22 mouse cellular contexts compared by ENCODE assay signal in genomic region chr16:77789206-77789605, GRCm38 (mm10).
DNase-seq lines count a peak whose midpoint lies in the region; ATAC-seq lines count a peak whose summit lies in the region.
"Had no signal": no experiment of that assay in that cellular context is flagged by ENCODE, and none has a peak within 500 bp of the region (broad histone marks: within the 10 kb centered on the region; RNA-seq: fewer than 3 reads in every experiment).

No protein-coding gene starts in this region.

- no peaks in the 10 kb centered on the region for H3K9me3 ChIP-seq in forebrain, embryonic 14.5 days (replicated peaks; ENCODE audit: control insufficient read depth, low read length)
- no peaks in the 10 kb centered on the region for H3K9me3 ChIP-seq in forebrain, embryonic 11.5 days (ENCODE audit: control insufficient read depth, low read length)
- H3K9me3 ChIP-seq in hindbrain, embryonic 12.5 days (replicated peaks) = no peaks in the 10 kb centered on the region
- H3K9me3 ChIP-seq in midbrain, embryonic 11.5 days (ENCODE audit: control insufficient read depth, low read length) = no peaks in the 10 kb centered on the region
- H3K9me3 ChIP-seq in neural tube, embryonic 14.5 days (ENCODE audit: control insufficient read depth, low read length) = no peaks in the 10 kb centered on the region
- H3K9me3 ChIP-seq: heart, embryonic 12.5 days; intestine, embryonic 15.5 days; limb, embryonic 13.5 days; lung, embryonic 15.5 days had no signal

- H3K9ac ChIP-seq in forebrain, embryonic 14.5 days (ENCODE audit: low read length) = no peak overlapping the region
- H3K9ac ChIP-seq in forebrain, embryonic 11.5 days (ENCODE audit: low read length) = no peak overlapping the region
- no peak overlapping the region for H3K9ac ChIP-seq in hindbrain, embryonic 12.5 days
- no peak overlapping the region for H3K9ac ChIP-seq in midbrain, embryonic 11.5 days (ENCODE audit: low read length)
- H3K9ac ChIP-seq in neural tube, embryonic 14.5 days (replicated peaks; ENCODE audit: low read depth, low read length) = no peak overlapping the region
- H3K9ac ChIP-seq: heart, embryonic 12.5 days; intestine, embryonic 15.5 days; limb, embryonic 13.5 days; liver, embryonic 14.5 days; lung, embryonic 15.5 days had no signal

- no peak overlapping the region for H3K4me3 ChIP-seq in forebrain, embryonic 14.5 days (ENCODE audit: low read depth, low read length)
- no peak overlapping the region for H3K4me3 ChIP-seq in forebrain, embryonic 11.5 days (ENCODE audit: low read depth, low read length)
- H3K4me3 ChIP-seq in hindbrain, embryonic 12.5 days = no peak overlapping the region
- no peak overlapping the region for H3K4me3 ChIP-seq in midbrain, embryonic 11.5 days (ENCODE audit: low read depth, low read length)
- H3K4me3 ChIP-seq in neural tube, embryonic 14.5 days (ENCODE audit: low read depth, low read length) = no peak overlapping the region
- H3K4me3 ChIP-seq: heart, embryonic 12.5 days; intestine, embryonic 15.5 days; limb, embryonic 13.5 days; lung, embryonic 15.5 days had no signal

- H3K36me3 ChIP-seq in forebrain, embryonic 14.5 days (ENCODE audit: control insufficient read depth, insufficient read depth, low read length) = no peaks in the 10 kb centered on the region
- H3K36me3 ChIP-seq in forebrain, embryonic 11.5 days (ENCODE audit: control insufficient read depth, insufficient read depth, low read length) = no peaks in the 10 kb centered on the region
- H3K36me3 ChIP-seq in hindbrain, embryonic 12.5 days = no peaks in the 10 kb centered on the region
- no peaks in the 10 kb centered on the region for H3K36me3 ChIP-seq in midbrain, embryonic 11.5 days (ENCODE audit: control insufficient read depth, insufficient read depth, low read length)
- H3K36me3 ChIP-seq in neural tube, embryonic 14.5 days (ENCODE audit: control insufficient read depth, insufficient read depth, low read length) = no peaks in the 10 kb centered on the region
- H3K36me3 ChIP-seq: heart, embryonic 12.5 days; intestine, embryonic 15.5 days; limb, embryonic 13.5 days; lung, embryonic 15.5 days had no signal

- H3K4me2 ChIP-seq in forebrain, embryonic 14.5 days (ENCODE audit: low read length) = no peak overlapping the region
- no peak overlapping the region for H3K4me2 ChIP-seq in forebrain, embryonic 11.5 days (ENCODE audit: low read depth, low read length, severe bottlenecking)
- H3K4me2 ChIP-seq in hindbrain, embryonic 12.5 days (replicated peaks) = no peak overlapping the region
- H3K4me2 ChIP-seq in midbrain, embryonic 11.5 days = no peak overlapping the region
- no peak overlapping the region for H3K4me2 ChIP-seq in neural tube, embryonic 14.5 days (ENCODE audit: low read depth, low read length)
- H3K4me2 ChIP-seq: heart, embryonic 12.5 days; intestine, embryonic 15.5 days; limb, embryonic 13.5 days; lung, embryonic 15.5 days had no signal

- ATAC-seq in forebrain, embryonic 14.5 days = no peak
- ATAC-seq in forebrain, embryonic 11.5 days (replicated peaks; ENCODE audit: low FRiP score) = no peak
- no peak for ATAC-seq in hindbrain, embryonic 12.5 days (ENCODE audit: low FRiP score)
- ATAC-seq in midbrain, embryonic 11.5 days (ENCODE audit: low FRiP score) = no peak
- ATAC-seq in neural tube, embryonic 14.5 days (ENCODE audit: low read depth) = no peak
- ATAC-seq: CD4-positive, CD25-positive, alpha-beta regulatory T cell, adult 4 months; intestine, embryonic 15.5 days; Patski had no signal

- peaks cover 23% of the 10 kb centered on the region for H3K4me1 ChIP-seq in forebrain, embryonic 14.5 days (ENCODE audit: control insufficient read depth, insufficient read depth, low read length)
- H3K4me1 ChIP-seq in forebrain, embryonic 11.5 days (replicated peaks; ENCODE audit: control insufficient read depth, insufficient read depth, low read length) = no peaks in the 10 kb centered on the region; the same call in 1 of the 2 replicates
- peaks cover 12% of the 10 kb centered on the region for H3K4me1 ChIP-seq in hindbrain, embryonic 12.5 days
- H3K4me1 ChIP-seq in midbrain, embryonic 11.5 days (ENCODE audit: control insufficient read depth, insufficient read depth, low read length) = peaks cover 2% of the 10 kb centered on the region; the same call in 1 of the 2 replicates
- no peaks in the 10 kb centered on the region for H3K4me1 ChIP-seq in neural tube, embryonic 14.5 days (ENCODE audit: control insufficient read depth, insufficient read depth, low read length)
- H3K4me1 ChIP-seq: heart, embryonic 12.5 days; intestine, embryonic 15.5 days; limb, embryonic 13.5 days; lung, embryonic 15.5 days had no signal

- no peaks in the 10 kb centered on the region for H3K27me3 ChIP-seq in forebrain, embryonic 14.5 days (replicated peaks; ENCODE audit: control insufficient read depth, insufficient read depth, low read length)
- H3K27me3 ChIP-seq in forebrain, embryonic 11.5 days (ENCODE audit: control insufficient read depth, insufficient read depth, low read length) = no peaks in the 10 kb centered on the region
- H3K27me3 ChIP-seq in hindbrain, embryonic 12.5 days = no peaks in the 10 kb centered on the region
- no peaks in the 10 kb centered on the region for H3K27me3 ChIP-seq in midbrain, embryonic 11.5 days (ENCODE audit: control insufficient read depth, insufficient read depth, low read length)
- no peaks in the 10 kb centered on the region for H3K27me3 ChIP-seq in neural tube, embryonic 14.5 days (ENCODE audit: control insufficient read depth, insufficient read depth, low read length)
- H3K27me3 ChIP-seq: heart, embryonic 12.5 days; intestine, embryonic 15.5 days; limb, embryonic 13.5 days; lung, embryonic 15.5 days had no signal

- WGBS in forebrain, embryonic 14.5 days = 87% methylated on average over 2 of the region's 2 CpGs
- 92% methylated on average over 2 of the region's 2 CpGs for WGBS in forebrain, embryonic 11.5 days
- WGBS in hindbrain, embryonic 12.5 days = 83% methylated on average over 2 of the region's 2 CpGs
- 88% methylated on average over 2 of the region's 2 CpGs for WGBS in midbrain, embryonic 11.5 days
- 62% methylated on average over 2 of the region's 2 CpGs for WGBS in neural tube, embryonic 14.5 days

- H3K27ac ChIP-seq in forebrain, embryonic 14.5 days (ENCODE audit: low read depth, low read length) = peak overlapping the region; percentile 96; the same call in 1 of the 2 replicates
- no peak overlapping the region for H3K27ac ChIP-seq in forebrain, embryonic 11.5 days (ENCODE audit: low read depth, low read length)
- H3K27ac ChIP-seq in hindbrain, embryonic 12.5 days = peak overlapping the region; percentile 93
- H3K27ac ChIP-seq in midbrain, embryonic 11.5 days (ENCODE audit: low read depth, low read length) = no peak overlapping the region
- peak overlapping the region; percentile 98 for H3K27ac ChIP-seq in neural tube, embryonic 14.5 days (ENCODE audit: low read depth, low read length)
- H3K27ac ChIP-seq: intestine, embryonic 15.5 days; limb, embryonic 13.5 days; liver, embryonic 14.5 days; lung, embryonic 15.5 days; macrophage had no signal

- peak; percentile 41 for DNase-seq in forebrain, embryonic 14.5 days (ENCODE audit: low spot score)
- DNase-seq in forebrain, embryonic 11.5 days (ENCODE audit: low spot score) = no peak
- DNase-seq in midbrain, embryonic 11.5 days (ENCODE audit: low spot score, missing footprints) = peak; percentile 82
- DNase-seq in layer of hippocampus, postnatal 25 days (ENCODE audit: extremely low spot score in 1 of 2, low spot score in 1 of 2) = no peak
- DNase-seq in cerebellum, postnatal 4 days (ENCODE audit: low spot score in 2 of 2) = no peak
- DNase-seq: adrenal gland, postnatal 10 days; cerebellum, adult 11 months; cerebellum, postnatal 36 days; heart, adult 11 months; kidney, postnatal 4 days; spleen, adult 18-20 months; thymus, postnatal 25 days had no signal

Comparison
In these comparisons a context has a peak if more than half of its experiments do, and no peak if none do; other contexts are left out.
1. DNase-seq: peak in forebrain, embryonic 14.5 days (single experiment) and midbrain, embryonic 11.5 days (single experiment); none in forebrain, embryonic 11.5 days (single experiment), layer of hippocampus, postnatal 25 days (0 of 2) and cerebellum, postnatal 4 days (0 of 2).
2. H3K27ac ChIP-seq: peak in forebrain, embryonic 14.5 days (single experiment), hindbrain, embryonic 12.5 days (single experiment) and neural tube, embryonic 14.5 days (single experiment); none in forebrain, embryonic 11.5 days (single experiment) and midbrain, embryonic 11.5 days (single experiment).